In the genomic region with DNA sequence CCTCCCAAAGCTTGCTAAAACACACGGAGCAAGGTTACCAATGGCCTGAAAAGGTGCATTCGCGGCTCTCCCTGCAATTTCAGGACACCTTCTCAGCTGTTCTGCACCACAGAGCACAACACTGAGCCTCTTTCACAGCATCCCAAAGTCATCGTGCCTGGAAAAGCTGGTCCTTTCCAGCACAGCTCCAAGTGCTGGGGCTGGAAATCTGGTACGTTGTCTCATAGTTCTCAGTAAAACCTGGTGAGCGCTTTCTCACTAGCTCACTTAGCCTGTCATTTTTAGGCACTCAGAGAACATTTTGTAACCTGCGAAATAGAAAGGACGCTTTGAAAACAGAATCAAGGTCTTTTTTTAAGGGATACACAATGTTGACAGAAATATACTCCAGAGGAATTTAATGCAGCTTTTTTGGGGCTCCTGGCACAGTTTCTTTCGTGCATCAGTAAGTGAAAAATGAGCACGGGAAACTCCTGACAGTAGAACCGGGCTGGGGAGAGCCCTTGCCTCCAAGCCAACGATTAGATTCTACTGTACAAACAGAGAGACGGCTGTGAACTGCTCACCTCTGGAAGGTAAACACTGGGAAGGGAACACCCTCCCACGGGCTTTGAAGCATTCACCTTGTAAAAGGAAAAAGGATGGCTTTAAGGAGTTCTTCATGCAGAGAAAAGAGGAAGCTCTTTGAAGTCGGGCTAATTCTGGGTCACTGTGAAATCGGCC, we compare ENCODE assay signal across 12 mouse cellular contexts.
DNase-seq lines count a peak whose midpoint lies in the region; ATAC-seq and TF ChIP-seq lines count a peak whose summit lies in the region.
"Had no signal": no experiment of that assay in that cellular context is flagged by ENCODE, and none has a peak within 500 bp of the region (broad histone marks: within the 10 kb centered on the region; RNA-seq: fewer than 3 reads in every experiment).

No protein-coding gene starts in this region.

- no peaks in the 10 kb centered on the region for H3K9me3 ChIP-seq in kidney, postnatal 0 days (replicated peaks; ENCODE audit: low read length)
- no peaks in the 10 kb centered on the region for H3K9me3 ChIP-seq in embryonic facial prominence, embryonic 13.5 days
- H3K9me3 ChIP-seq in midbrain, embryonic 15.5 days, result no peaks in the 10 kb centered on the region
- H3K9me3 ChIP-seq: embryonic facial prominence, embryonic 12.5 days had no signal

- WGBS in kidney, postnatal 0 days, result 22% methylated on average over 16 of the region's 16 CpGs
- 45% methylated on average over 16 of the region's 16 CpGs for WGBS in embryonic facial prominence, embryonic 13.5 days
- WGBS in midbrain, embryonic 15.5 days, result 35% methylated on average over 16 of the region's 16 CpGs

- no peak for ATAC-seq in kidney, postnatal 0 days (replicated peaks; ENCODE audit: low FRiP score, low read depth)
- no peak for ATAC-seq in embryonic facial prominence, embryonic 13.5 days (ENCODE audit: insufficient number of reproducible peaks, insufficient read depth, low FRiP score, low TSS enrichment, low read depth)
- no peak for ATAC-seq in midbrain, embryonic 15.5 days (replicated peaks)
- ATAC-seq in inflammation-experienced regulatory T-cells, adult 6 months, result no peak

- H3K4me3 ChIP-seq in kidney, postnatal 0 days (replicated peaks; ENCODE audit: low read depth, low read length), result no peak overlapping the region
- no peak overlapping the region for H3K4me3 ChIP-seq in embryonic facial prominence, embryonic 13.5 days
- H3K4me3 ChIP-seq in midbrain, embryonic 15.5 days, result no peak overlapping the region
- H3K4me3 ChIP-seq: embryonic facial prominence, embryonic 12.5 days had no signal

- peak; percentile 18 for DNase-seq in embryo, embryonic 10 days (ENCODE audit: low spot score)
- no peak for DNase-seq in embryo, embryonic 9.5 days (ENCODE audit: extremely low spot score)
- DNase-seq in kidney, postnatal 0 days (ENCODE audit: low spot score), result peak; percentile 46
- no peak for DNase-seq in kidney, adult 18-20 months
- no peak for DNase-seq in lung, postnatal 4 days
- DNase-seq: heart, adult 11 months; kidney, postnatal 14 days had no signal

- no peak for TF ChIP-seq CTCF in kidney, postnatal 0 days (IDR thresholded peaks at IDR 0.05; ENCODE audit: low read depth)

- no peak overlapping the region for H3K9ac ChIP-seq in kidney, postnatal 0 days (ENCODE audit: low read depth, low read length)
- H3K9ac ChIP-seq in embryonic facial prominence, embryonic 13.5 days, result no peak overlapping the region
- no peak overlapping the region for H3K9ac ChIP-seq in midbrain, embryonic 15.5 days
- H3K9ac ChIP-seq: embryonic facial prominence, embryonic 12.5 days; liver, embryonic 14.5 days had no signal

- H3K27me3 ChIP-seq in kidney, postnatal 0 days (ENCODE audit: insufficient read depth, low read length), result no peaks in the 10 kb centered on the region
- no peaks in the 10 kb centered on the region for H3K27me3 ChIP-seq in embryonic facial prominence, embryonic 13.5 days
- H3K27me3 ChIP-seq in midbrain, embryonic 15.5 days (replicated peaks), result no peaks in the 10 kb centered on the region; the same call in 1 of the 2 replicates
- H3K27me3 ChIP-seq: embryonic facial prominence, embryonic 12.5 days had no signal

- no peak overlapping the region for H3K27ac ChIP-seq in kidney, postnatal 0 days
- no peak overlapping the region for H3K27ac ChIP-seq in embryonic facial prominence, embryonic 13.5 days
- H3K27ac ChIP-seq in midbrain, embryonic 15.5 days, result no peak overlapping the region
- H3K27ac ChIP-seq: embryonic facial prominence, embryonic 12.5 days; liver, embryonic 14.5 days had no signal

- H3K4me2 ChIP-seq in kidney, postnatal 0 days (ENCODE audit: low read length), result peak overlapping the region; percentile 27
- H3K4me2 ChIP-seq in embryonic facial prominence, embryonic 13.5 days, result peak overlapping the region; percentile 9; the same call in 1 of the 2 replicates
- peak overlapping the region; percentile 17; the same call in 1 of the 2 replicates for H3K4me2 ChIP-seq in midbrain, embryonic 15.5 days
- H3K4me2 ChIP-seq: embryonic facial prominence, embryonic 12.5 days had no signal

- no peaks in the 10 kb centered on the region for H3K36me3 ChIP-seq in kidney, postnatal 0 days (ENCODE audit: insufficient read depth, low read length)
- no peaks in the 10 kb centered on the region for H3K36me3 ChIP-seq in embryonic facial prominence, embryonic 13.5 days
- no peaks in the 10 kb centered on the region for H3K36me3 ChIP-seq in midbrain, embryonic 15.5 days (replicated peaks)
- H3K36me3 ChIP-seq: embryonic facial prominence, embryonic 12.5 days had no signal

- no peaks in the 10 kb centered on the region; the same call in 1 of the 2 replicates for H3K4me1 ChIP-seq in kidney, postnatal 0 days (replicated peaks; ENCODE audit: insufficient read depth, low read length)
- H3K4me1 ChIP-seq in embryonic facial prominence, embryonic 13.5 days, result 0 out of 2 replicates have a peak, but pooled peaks cover 7% of the 10 kb centered on the region
- H3K4me1 ChIP-seq in midbrain, embryonic 15.5 days, result no peaks in the 10 kb centered on the region

Comparison
In these comparisons a context has a peak if more than half of its experiments do, and no peak if none do; other contexts are left out.
1. DNase-seq: peak in embryo, embryonic 10 days (single experiment) and kidney, postnatal 0 days (single experiment); none in embryo, embryonic 9.5 days (single experiment), kidney, adult 18-20 months (single experiment) and lung, postnatal 4 days (0 of 2).
2. Peak in every context shown above with its lines, with median percentiles within 50 percentile points of each other: H3K4me2 ChIP-seq.